Mouse (Mus musculus) cerebral cortex, adult 2 months (tissue): Measurements from ENCODE around the gene Myo18a.

Experiments
- WGBS: fragments of 180-500 bp; shearing (Covaris S2); methylation state at CpG from one replicate; pipeline ENCODE4 v1.1.7; 2018; 5-methylcytosine and 5-hydroxymethylcytosine counted together

Gene Myo18a

GRCm38 (mm10) chr11:77872236-77872635, 109.2 kb downstream of the Myo18a start:
- 7% methylated on average over 11 of the region's 11 CpGs for WGBS

DNA sequence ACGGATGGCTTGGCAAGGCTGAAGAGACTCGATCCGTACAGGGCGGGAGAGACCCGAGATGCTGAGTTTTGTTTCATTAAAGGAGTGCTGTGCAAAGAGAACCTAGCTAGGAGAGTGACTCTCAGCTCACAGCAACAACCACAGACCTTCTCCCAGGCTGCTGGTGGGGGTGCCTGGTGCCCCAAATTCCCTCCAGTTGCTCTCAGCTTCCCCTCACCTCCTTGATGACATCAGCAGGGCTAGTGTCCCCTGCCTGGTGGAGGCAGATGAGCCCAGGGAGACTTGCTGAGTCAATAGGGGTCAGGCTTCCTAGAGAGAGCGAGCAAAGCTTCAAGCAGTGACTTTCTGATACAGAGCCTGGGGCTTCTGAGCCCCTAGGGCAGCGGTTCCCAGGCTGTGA, 109.6 kb downstream of the Myo18a start:
- 18% methylated on average over 7 of the region's 7 CpGs for WGBS

GRCm38 (mm10) chr11:77873116-77873515, 110.1 kb downstream of the Myo18a start:
- 44% methylated on average over 3 of the region's 3 CpGs for WGBS

GRCm38 (mm10) chr11:77874685-77875231, 111.7 kb downstream of the Myo18a start:
- WGBS = 52% methylated on average over 6 of the region's 6 CpGs

DNA sequence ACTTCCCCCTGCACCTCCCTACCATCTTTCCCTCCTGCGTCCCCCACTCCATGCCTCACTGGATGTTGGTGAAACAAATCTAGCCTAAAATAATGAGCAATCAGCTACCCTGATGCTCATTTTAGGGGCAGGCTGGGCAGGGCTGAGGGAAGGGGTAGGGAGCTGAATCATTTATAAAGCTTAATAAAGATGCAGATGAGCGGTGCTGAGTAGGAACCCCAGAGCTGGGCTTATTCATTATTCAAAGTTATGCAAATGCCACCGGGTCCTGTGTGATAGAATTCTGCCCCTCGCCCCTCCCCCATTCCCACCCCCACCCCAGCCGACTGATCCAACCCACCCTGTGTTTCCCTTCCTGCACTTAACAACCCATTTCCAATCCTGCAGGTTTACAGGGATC, 112.2 kb downstream of the Myo18a start:
- WGBS = 40% methylated on average over 5 of the region's 5 CpGs

DNA sequence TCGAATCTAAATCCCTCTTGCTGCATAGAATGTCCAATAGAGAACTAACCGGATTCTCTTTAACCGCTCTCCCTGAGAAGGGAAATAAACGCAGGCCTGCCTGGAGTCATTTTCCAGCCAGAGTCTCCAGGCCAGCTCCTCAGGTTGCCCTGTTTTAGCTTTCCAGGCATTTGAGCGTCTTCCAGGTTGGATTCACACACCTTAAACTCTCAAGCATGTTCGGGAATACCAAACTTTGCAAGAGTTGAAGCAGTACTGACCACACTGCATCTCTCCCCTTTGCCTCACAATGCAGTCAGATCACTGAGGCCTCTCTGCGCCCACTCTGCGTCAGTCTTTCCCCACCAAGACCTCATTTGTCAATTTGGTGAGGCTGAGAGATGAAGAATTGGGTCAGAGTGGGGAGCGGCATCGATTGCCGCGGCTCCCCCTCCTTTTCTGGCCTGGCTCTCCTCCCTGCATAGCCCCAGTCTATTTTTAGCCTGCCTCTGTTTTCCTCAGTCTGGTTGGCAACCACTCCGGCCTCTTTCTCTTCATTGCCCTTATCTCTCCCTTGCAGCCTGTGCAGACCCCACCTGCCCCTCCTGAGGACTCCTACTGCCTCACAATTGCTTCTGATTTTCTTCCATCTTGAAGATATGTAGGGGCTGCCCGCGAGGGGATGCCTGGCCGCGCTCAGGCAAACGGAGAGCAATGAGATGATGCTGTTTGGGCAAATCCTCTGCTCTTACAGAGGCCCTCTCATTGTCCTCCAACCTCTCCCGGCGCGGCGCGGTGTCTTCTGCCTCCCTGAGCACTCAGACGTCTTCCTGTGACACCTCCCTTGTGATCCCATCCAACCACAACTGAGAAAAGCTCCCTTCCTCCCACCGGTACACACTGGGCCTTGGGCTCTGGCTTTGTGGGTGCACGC, 113.1 kb downstream of the Myo18a start:
- WGBS = 30% methylated on average over 26 of the region's 26 CpGs

DNA sequence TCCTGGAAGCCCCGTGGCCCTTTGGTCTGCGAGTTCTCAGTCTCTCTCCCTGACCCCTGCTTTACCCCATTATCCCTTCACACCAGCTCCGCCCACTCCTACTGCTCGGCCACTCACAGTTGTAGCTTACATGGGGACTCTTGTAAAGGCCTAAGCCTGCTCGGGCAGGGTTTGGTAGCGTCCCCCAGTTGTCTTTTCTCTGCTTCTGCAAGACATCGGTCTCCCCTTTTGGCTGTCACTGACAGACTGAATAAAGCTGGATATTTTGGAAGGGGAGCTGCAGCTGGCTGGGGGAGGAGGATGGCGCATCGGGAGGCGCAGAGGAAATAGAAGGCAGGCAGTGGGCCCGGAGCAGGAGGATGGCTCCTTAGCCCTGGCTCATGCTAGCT, 113.7 kb downstream of the Myo18a start:
- 31% methylated on average over 11 of the region's 11 CpGs for WGBS

- WGBS = 79% methylated on average over 10 of the region's 10 CpGs
Measured at GRCm38 (mm10) chr11:77884524-77885245, 121.6 kb downstream of the Myo18a start.

GRCm38 (mm10) chr11:77885246-77885575, 122.2 kb downstream of the Myo18a start:
- 73% methylated on average over 8 of the region's 8 CpGs for WGBS

GRCm38 (mm10) chr11:77887373-77887960, 124.4 kb downstream of the Myo18a start:
- WGBS = 37% methylated on average over 17 of the region's 17 CpGs

DNA sequence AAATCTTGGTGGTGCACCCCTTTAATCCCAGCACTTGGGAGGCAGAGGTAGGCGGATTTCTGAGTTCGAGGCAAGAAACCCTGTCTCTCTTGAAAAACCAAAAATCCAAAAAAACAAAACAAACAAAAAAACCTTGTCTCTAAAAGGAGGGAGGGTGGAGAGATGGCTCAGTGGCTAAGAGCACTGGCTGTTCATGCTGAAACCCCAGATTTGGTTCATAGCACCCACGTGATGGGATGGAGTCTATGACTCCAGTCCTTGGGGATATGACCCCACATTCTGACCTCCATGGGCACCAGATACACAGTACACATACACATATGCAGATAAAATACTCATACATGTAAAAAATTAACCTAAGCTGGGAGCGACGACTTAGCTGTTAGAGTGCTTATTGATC, 125.8 kb downstream of the Myo18a start:
- 83% methylated on average over 5 of the region's 5 CpGs for WGBS

DNA sequence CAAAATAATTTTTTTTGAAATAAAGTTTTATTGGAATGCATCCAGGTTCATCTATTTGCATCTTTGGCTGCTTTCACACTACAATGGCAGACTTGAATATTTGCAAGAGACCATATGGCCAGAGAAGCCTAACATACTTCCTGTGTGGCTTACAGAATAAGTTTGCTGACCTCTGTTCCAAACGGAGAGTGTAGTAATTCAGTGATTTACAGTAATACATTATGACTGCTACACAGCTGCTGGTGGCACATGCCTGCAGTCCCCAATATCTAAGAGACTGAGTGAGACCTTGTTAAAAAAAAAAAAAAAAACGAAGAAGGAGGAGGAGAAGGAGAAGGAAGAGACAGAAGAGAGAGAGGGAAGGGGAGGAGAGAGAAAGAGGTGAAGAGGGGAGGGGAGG, 126.4 kb downstream of the Myo18a start:
- WGBS = 43% methylated on average over 2 of the region's 2 CpGs

- 78% methylated on average over 2 of the region's 2 CpGs for WGBS
Measured at GRCm38 (mm10) chr11:77890648-77891258, 127.7 kb downstream of the Myo18a start.

GRCm38 (mm10) chr11:77892883-77893282, 129.8 kb downstream of the Myo18a start:
- WGBS = 48% methylated on average over 5 of the region's 5 CpGs

DNA sequence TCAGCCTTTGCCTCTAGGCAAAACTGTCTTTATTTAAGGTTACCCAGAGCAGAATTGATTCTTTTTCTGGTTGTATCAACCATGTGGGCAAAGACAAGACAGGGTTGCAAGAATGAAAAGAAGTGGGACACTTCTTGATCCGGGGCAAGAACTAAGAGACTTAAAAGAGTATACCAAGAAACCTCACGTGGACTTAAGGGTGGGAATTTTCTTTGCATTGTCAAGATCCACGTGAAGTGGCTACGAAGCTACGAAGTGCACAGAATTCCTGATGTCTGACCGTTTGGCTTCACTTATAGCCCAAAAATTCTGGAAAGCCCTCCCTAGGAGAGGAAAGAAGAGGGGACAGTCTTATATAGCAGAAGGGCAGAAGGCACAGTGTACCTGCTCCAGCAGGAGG, 130.2 kb downstream of the Myo18a start:
- 68% methylated on average over 6 of the region's 6 CpGs for WGBS

- 36% methylated on average over 11 of the region's 11 CpGs for WGBS
Measured at GRCm38 (mm10) chr11:77893787-77894718, 131.0 kb downstream of the Myo18a start, which contains the start of gene Pipox. Gene Pipox, minus strand, starts transcription at chr11:77894096.

GRCm38 (mm10) chr11:77894967-77895366, 131.9 kb downstream of the Myo18a start:
- WGBS = 86% methylated on average over 2 of the region's 2 CpGs

DNA sequence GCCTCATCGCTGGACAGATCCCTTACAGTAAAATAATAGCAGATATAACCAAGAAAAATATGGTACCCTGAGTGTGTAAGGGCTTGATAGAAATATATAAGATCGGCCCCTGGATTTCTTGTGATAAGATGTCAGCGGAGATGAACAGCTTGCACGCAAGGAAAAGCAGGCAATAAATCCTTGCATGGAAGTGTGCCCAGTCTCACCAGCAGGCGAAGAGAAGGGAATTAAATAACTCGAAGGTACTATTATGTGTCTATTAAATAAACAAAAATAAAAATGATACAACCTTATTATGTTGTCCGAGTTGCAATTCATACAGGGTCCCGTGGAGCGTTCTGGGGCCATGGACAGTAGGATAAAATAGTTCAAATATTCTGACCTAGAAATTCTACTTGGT, 133.0 kb downstream of the Myo18a start:
- 63% methylated on average over 9 of the region's 9 CpGs for WGBS

GRCm38 (mm10) chr11:77896480-77896819, 133.4 kb downstream of the Myo18a start:
- WGBS = 27% methylated on average over 6 of the region's 6 CpGs

- 22% methylated on average over 23 of the region's 23 CpGs for WGBS
Measured at GRCm38 (mm10) chr11:77896820-77897805, 134.1 kb downstream of the Myo18a start.
